In genomic region chr19:46761247-46761946, GRCm38 (mm10) we compare ENCODE assay signal across 8 mouse cellular contexts. TPM values are rescaled to one million over a fixed set of nuclear protein-coding genes. Genes with fewer than 3 reads are reported as not detected.
DNase-seq lines count a peak whose midpoint lies in the region; ATAC-seq and TF ChIP-seq lines count a peak whose summit lies in the region.

Cnnm2 (plus strand) TSS chr19:46761596.

- H3K9ac ChIP-seq in heart, embryonic 12.5 days = peak within 1 kb of the TSS; percentile 87
- H3K9ac ChIP-seq in kidney, postnatal 0 days (ENCODE audit: low read depth, low read length) = peak within 1 kb of the TSS; percentile 78
- H3K9ac ChIP-seq in liver, embryonic 11.5 days (ENCODE audit: low read depth, low read length) = peak within 1 kb of the TSS; percentile 85
- peak within 1 kb of the TSS; percentile 60 for H3K9ac ChIP-seq in stomach, embryonic 14.5 days (replicated peaks; ENCODE audit: low read depth, low read length)

- H3K9me3 ChIP-seq in heart, embryonic 12.5 days (replicated peaks) = no peaks in the 10 kb centered on the region
- H3K9me3 ChIP-seq in kidney, postnatal 0 days (replicated peaks; ENCODE audit: low read length) = no peaks in the 10 kb centered on the region
- no peaks in the 10 kb centered on the region for H3K9me3 ChIP-seq in liver, embryonic 11.5 days (ENCODE audit: control insufficient read depth, low read length)
- no peaks in the 10 kb centered on the region for H3K9me3 ChIP-seq in stomach, embryonic 14.5 days (ENCODE audit: control insufficient read depth, low read depth, low read length)

- under 1% methylated on average over 54 of the region's 59 CpGs for WGBS in heart, embryonic 12.5 days
- WGBS in kidney, postnatal 0 days = under 1% methylated on average over 57 of the region's 59 CpGs
- WGBS in liver, embryonic 11.5 days = under 1% methylated on average over 59 of the region's 59 CpGs
- under 1% methylated on average over 58 of the region's 59 CpGs for WGBS in stomach, embryonic 14.5 days

- peak within 1 kb of the TSS; percentile 91 for H3K4me3 ChIP-seq in heart, embryonic 12.5 days
- H3K4me3 ChIP-seq in kidney, postnatal 0 days (replicated peaks; ENCODE audit: low read depth, low read length) = peak within 1 kb of the TSS; percentile 86
- peak within 1 kb of the TSS; percentile 94 for H3K4me3 ChIP-seq in liver, embryonic 11.5 days (ENCODE audit: low read depth, low read length)
- H3K4me3 ChIP-seq in stomach, embryonic 14.5 days (ENCODE audit: low read depth, low read length) = peak within 1 kb of the TSS; percentile 63

- peak; percentile 85 for ATAC-seq in erythroid progenitor cell, adult 5-6 weeks (replicated peaks; ENCODE audit: low FRiP score, poor library complexity, severe bottlenecking)
- peak; percentile 98 for ATAC-seq in heart, embryonic 12.5 days (ENCODE audit: insufficient number of reproducible peaks, low FRiP score)
- peak; percentile 97 for ATAC-seq in kidney, postnatal 0 days (replicated peaks; ENCODE audit: low FRiP score, low read depth)
- ATAC-seq in liver, embryonic 11.5 days (replicated peaks; ENCODE audit: low FRiP score) = peak; percentile 94
- peak; percentile 99 for ATAC-seq in stomach, embryonic 14.5 days (ENCODE audit: insufficient number of reproducible peaks, insufficient read depth, low FRiP score, low read depth)

- no peaks in the 10 kb centered on the region; the same call in 1 of the 2 replicates for H3K27me3 ChIP-seq in heart, embryonic 12.5 days (replicated peaks)
- no peaks in the 10 kb centered on the region; the same call in 1 of the 2 replicates for H3K27me3 ChIP-seq in kidney, postnatal 0 days (ENCODE audit: insufficient read depth, low read length)
- peaks cover 29% of the 10 kb centered on the region for H3K27me3 ChIP-seq in liver, embryonic 11.5 days (replicated peaks; ENCODE audit: control insufficient read depth, insufficient read depth, low read length)
- no peaks in the 10 kb centered on the region for H3K27me3 ChIP-seq in stomach, embryonic 14.5 days (ENCODE audit: control insufficient read depth, insufficient read depth, low read length)

- H3K36me3 ChIP-seq in heart, embryonic 12.5 days = no peaks in the 10 kb centered on the region
- H3K36me3 ChIP-seq in kidney, postnatal 0 days (ENCODE audit: insufficient read depth, low read length) = no peaks in the 10 kb centered on the region
- H3K36me3 ChIP-seq in liver, embryonic 11.5 days (ENCODE audit: control insufficient read depth, insufficient read depth, low read length) = no peaks in the 10 kb centered on the region
- H3K36me3 ChIP-seq in stomach, embryonic 14.5 days (ENCODE audit: control insufficient read depth, insufficient read depth, low read length) = no peaks in the 10 kb centered on the region

- peak within 1 kb of the TSS; percentile 91 for H3K4me2 ChIP-seq in heart, embryonic 12.5 days
- H3K4me2 ChIP-seq in kidney, postnatal 0 days (ENCODE audit: low read length) = peak within 1 kb of the TSS; percentile 99
- H3K4me2 ChIP-seq in liver, embryonic 11.5 days = peak within 1 kb of the TSS; percentile 100
- peak within 1 kb of the TSS; percentile 100 for H3K4me2 ChIP-seq in stomach, embryonic 14.5 days (replicated peaks; ENCODE audit: low read depth, low read length)

- peak within 1 kb of the TSS; percentile 44 for H3K27ac ChIP-seq in heart, embryonic 12.5 days (ENCODE audit: poor library complexity, severe bottlenecking)
- H3K27ac ChIP-seq in kidney, postnatal 0 days = peak within 1 kb of the TSS; percentile 87
- H3K27ac ChIP-seq in liver, embryonic 11.5 days (ENCODE audit: low read depth, low read length) = no peak within 1 kb of the TSS; the same call in 1 of the 2 replicates
- 0 out of 2 replicates have a peak within 1 kb of the TSS, but pooled peaks have one; percentile 7 for H3K27ac ChIP-seq in stomach, embryonic 14.5 days (ENCODE audit: low read length)

- TF ChIP-seq CTCF in kidney, postnatal 0 days (IDR thresholded peaks at IDR 0.05; ENCODE audit: low read depth) = no peak; the same call in 1 of the 2 replicates

- DNase-seq in CD4-positive helper T cell, adult 2 months (ENCODE audit: low read depth, low spot score) = peak; percentile 100
- peak; percentile 100 for DNase-seq in brain, embryonic 18.5 days (ENCODE audit: low read depth, low spot score)
- DNase-seq in kidney, postnatal 0 days (ENCODE audit: low spot score) = peak; percentile 100
- DNase-seq in liver, embryonic 11.5 days (ENCODE audit: low spot score) = peak; percentile 100
- DNase-seq in naive thymus-derived CD4-positive, alpha-beta T cell, adult 2 months (ENCODE audit: low read depth) = peak; percentile 99

- peaks cover 20% of the 10 kb centered on the region for H3K4me1 ChIP-seq in heart, embryonic 12.5 days (replicated peaks)
- H3K4me1 ChIP-seq in kidney, postnatal 0 days (replicated peaks; ENCODE audit: insufficient read depth, low read length) = 0 out of 2 replicates have a peak, but pooled peaks cover 3% of the 10 kb centered on the region
- H3K4me1 ChIP-seq in liver, embryonic 11.5 days (replicated peaks; ENCODE audit: control insufficient read depth, insufficient read depth, low read length) = peaks cover 9% of the 10 kb centered on the region
- peaks cover 12% of the 10 kb centered on the region; the same call in 1 of the 2 replicates for H3K4me1 ChIP-seq in stomach, embryonic 14.5 days (ENCODE audit: control insufficient read depth, insufficient read depth, low read length)

RNA-seq across cellular contexts. Expression of gene Cnnm2, which starts in this region (rescaled TPM):
- total RNA-seq in erythroid progenitor cell, adult 5-6 weeks (2015; ENCODE audit: low replicate concordance) = 35.0 and 39.8 TPM in 2 replicates
- 40.1 and 60.7 TPM in 2 replicates for total RNA-seq in erythroid progenitor cell, adult 5-6 weeks (2017; ENCODE audit: low replicate concordance)
- 3.9 and 4.0 TPM in 2 replicates for polyA plus RNA-seq in heart, embryonic 12.5 days (2016; fragmentation: Nextera tagmentation; extraction: Ambion mirVana)
- 11.0 and 12.0 TPM in 2 replicates for polyA plus RNA-seq in kidney, postnatal 0 days (2015; fragmentation: Nextera tagmentation; extraction: Ambion mirVana)
- 1.9 and 2.6 TPM in 2 replicates for polyA plus RNA-seq in liver, embryonic 11.5 days (2014; fragmentation: Nextera tagmentation; extraction: Ambion mirVana)
- 2.5 and 4.1 TPM in 2 replicates for polyA plus RNA-seq in stomach, embryonic 14.5 days (2014; fragmentation: Nextera tagmentation; extraction: Ambion mirVana)
